Mouse (Mus musculus) heart, adult 2 months (tissue): ENCODE measurements around the gene Bnc1.

ENCODE experiments used
- CTCF ChIP-seq: fragments of 200-600 bp; IDR thresholded peaks from 2 replicates; pipeline ENCODE4 v1.8.1; 2022; ENCODE audit warnings: antibody characterized with exemption, mild to moderate bottlenecking, moderate library complexity
- EP300 ChIP-seq: fragments of 200-500 bp; IDR thresholded peaks from 2 replicates; pipeline ENCODE4 v1.6.1; 2011; ENCODE audit warnings: low read depth, low read length, control low read depth; ENCODE audit not compliant: insufficient read depth
- POLR2A ChIP-seq: fragments of 200-500 bp; IDR thresholded peaks from 2 replicates; pipeline ENCODE4 v1.6.1; 2011; ENCODE audit warnings: mild to moderate bottlenecking, low read depth, low read length, control low read depth; ENCODE audit not compliant: insufficient read depth

- TF ChIP-seq CTCF (no peak), EP300 (no peak), POLR2A (no peak)
Observed at GRCm38 (mm10) chr7:81974616-81975015, 17.5 kb downstream of the Bnc1 start.
